Mouse (Mus musculus): ENCODE data around the gene Sox21. TPM values are rescaled to one million over a fixed set of nuclear protein-coding genes. Genes with fewer than 3 reads are reported as not detected.
A peak's percentile ranks its signal among the peaks of the same experiment; 100 is the strongest.

The Sox21 gene
- polyA plus RNA-seq, 1 experiment from 2014 or later: 0.18 TPM

GRCm38 (mm10) chr14:118226471-118227155 is 10.2 kb downstream of the Sox21 start:
- Histone ChIP-seq H3K36me3 (ENCODE audit: control insufficient read depth, insufficient read depth, low read length) (no peaks in the 10 kb centered on the region), H3K4me1 (replicated peaks; ENCODE audit: control insufficient read depth, insufficient read depth, low read length) (peaks cover 3% of the 10 kb centered on the region), H3K4me3 (ENCODE audit: low read length) (no peak overlapping the region), H3K27me3 (ENCODE audit: control insufficient read depth, insufficient read depth, low read depth, low read length) (peaks cover 87% of the 10 kb centered on the region), H3K9me3 (ENCODE audit: control insufficient read depth, low read length) (no peaks in the 10 kb centered on the region), H3K9ac (ENCODE audit: low read length) (no peak overlapping the region), H3K4me2 (ENCODE audit: low read depth, low read length) (0 out of 2 replicates have a peak overlapping the region, but pooled peaks have one; percentile 10), H3K27ac (ENCODE audit: low read length) (no peak overlapping the region)
- 1% methylated on average over 21 of the region's 21 CpGs for WGBS
- ATAC-seq (ENCODE audit: low read depth): no peak

- 0 out of 2 replicates have a peak, but pooled peaks cover 3% of the 10 kb centered on the region for H3K9me3 ChIP-seq (ENCODE audit: control insufficient read depth, low read length)
- no peak overlapping the region for H3K27ac ChIP-seq (ENCODE audit: low read length)
- peaks cover 80% of the 10 kb centered on the region for H3K27me3 ChIP-seq (ENCODE audit: control insufficient read depth, insufficient read depth, low read depth, low read length)
- H3K4me3 ChIP-seq (ENCODE audit: low read length): peak overlapping the region; percentile 17; the same call in 1 of the 2 replicates
- 0 out of 2 replicates have a peak overlapping the region, but pooled peaks have one; percentile 10 for H3K4me2 ChIP-seq (ENCODE audit: low read depth, low read length)
- 2% methylated on average over 21 of the region's 21 CpGs for WGBS
- peaks cover under 1% of the 10 kb centered on the region for H3K4me1 ChIP-seq (replicated peaks; ENCODE audit: control insufficient read depth, insufficient read depth, low read length)
- no peaks in the 10 kb centered on the region for H3K36me3 ChIP-seq (ENCODE audit: control insufficient read depth, insufficient read depth, low read length)
- no peak for ATAC-seq (ENCODE audit: low read depth)
- H3K9ac ChIP-seq (ENCODE audit: low read length): no peak overlapping the region
Observed at GRCm38 (mm10) chr14:118225911-118226310, 10.9 kb downstream of the Sox21 start.

GRCm38 (mm10) chr14:118225061-118225743 is 11.6 kb downstream of the Sox21 start:
- no peak overlapping the region for H3K4me3 ChIP-seq (ENCODE audit: low read length)
- H3K4me1 ChIP-seq (replicated peaks; ENCODE audit: control insufficient read depth, insufficient read depth, low read length): no peaks in the 10 kb centered on the region; the same call in 1 of the 2 replicates
- H3K27ac ChIP-seq (ENCODE audit: low read length): no peak overlapping the region
- 0 out of 2 replicates have a peak, but pooled peaks cover 3% of the 10 kb centered on the region for H3K9me3 ChIP-seq (ENCODE audit: control insufficient read depth, low read length)
- no peaks in the 10 kb centered on the region for H3K36me3 ChIP-seq (ENCODE audit: control insufficient read depth, insufficient read depth, low read length)
- ATAC-seq (ENCODE audit: low read depth): no peak
- no peak overlapping the region for H3K9ac ChIP-seq (ENCODE audit: low read length)
- peaks cover 76% of the 10 kb centered on the region for H3K27me3 ChIP-seq (ENCODE audit: control insufficient read depth, insufficient read depth, low read depth, low read length)
- H3K4me2 ChIP-seq (ENCODE audit: low read depth, low read length): no peak overlapping the region
- WGBS: 16% methylated on average over 16 of the region's 16 CpGs

GRCm38 (mm10) chr14:118220885-118221284 is 15.9 kb downstream of the Sox21 start:
- no peak for ATAC-seq (ENCODE audit: low read depth)
- WGBS: 68% methylated on average over 1 of the region's 1 CpGs
- H3K27me3 ChIP-seq (ENCODE audit: control insufficient read depth, insufficient read depth, low read depth, low read length): peaks cover 32% of the 10 kb centered on the region

GRCm38 (mm10) chr14:118216826-118217225 is 20.0 kb downstream of the Sox21 start:
- no peaks in the 10 kb centered on the region; the same call in 1 of the 2 replicates for H3K27me3 ChIP-seq (ENCODE audit: control insufficient read depth, insufficient read depth, low read depth, low read length)
- H3K36me3 ChIP-seq (ENCODE audit: control insufficient read depth, insufficient read depth, low read length): no peaks in the 10 kb centered on the region
- 0 out of 2 replicates have a peak, but pooled peaks cover 3% of the 10 kb centered on the region for H3K9me3 ChIP-seq (ENCODE audit: control insufficient read depth, low read length)
- no peak overlapping the region for H3K4me3 ChIP-seq (ENCODE audit: low read length)
- no peak overlapping the region for H3K27ac ChIP-seq (ENCODE audit: low read length)
- H3K4me2 ChIP-seq (ENCODE audit: low read depth, low read length): no peak overlapping the region
- no peaks in the 10 kb centered on the region for H3K4me1 ChIP-seq (replicated peaks; ENCODE audit: control insufficient read depth, insufficient read depth, low read length)
- ATAC-seq (ENCODE audit: low read depth): no peak
- H3K9ac ChIP-seq (ENCODE audit: low read length): no peak overlapping the region
- 79% methylated on average over 8 of the region's 8 CpGs for WGBS

More at GRCm38 (mm10) chr14:118220885-118221284, 15.9 kb downstream of the Sox21 start:
- Histone ChIP-seq H3K9me3 (ENCODE audit: control insufficient read depth, low read length) (0 out of 2 replicates have a peak, but pooled peaks cover 3% of the 10 kb centered on the region), H3K4me2 (ENCODE audit: low read depth, low read length) (no peak overlapping the region), H3K4me3 (ENCODE audit: low read length) (no peak overlapping the region), H3K4me1 (replicated peaks; ENCODE audit: control insufficient read depth, insufficient read depth, low read length) (no peaks in the 10 kb centered on the region; the same call in 1 of the 2 replicates), H3K36me3 (ENCODE audit: control insufficient read depth, insufficient read depth, low read length) (no peaks in the 10 kb centered on the region), H3K9ac (ENCODE audit: low read length) (no peak overlapping the region), H3K27ac (ENCODE audit: low read length) (no peak overlapping the region)

- no peaks in the 10 kb centered on the region for H3K4me1 ChIP-seq (replicated peaks; ENCODE audit: control insufficient read depth, insufficient read depth, low read length)
- H3K4me3 ChIP-seq (ENCODE audit: low read length): no peak overlapping the region
- no peaks in the 10 kb centered on the region for H3K36me3 ChIP-seq (ENCODE audit: control insufficient read depth, insufficient read depth, low read length)
- WGBS: 77% methylated on average over 15 of the region's 15 CpGs
- peaks cover 2% of the 10 kb centered on the region; the same call in 1 of the 2 replicates for H3K27me3 ChIP-seq (ENCODE audit: control insufficient read depth, insufficient read depth, low read depth, low read length)
- H3K4me2 ChIP-seq (ENCODE audit: low read depth, low read length): no peak overlapping the region
- no peak overlapping the region for H3K27ac ChIP-seq (ENCODE audit: low read length)
- no peaks in the 10 kb centered on the region for H3K9me3 ChIP-seq (ENCODE audit: control insufficient read depth, low read length)
- no peak for ATAC-seq (ENCODE audit: low read depth)
- H3K9ac ChIP-seq (ENCODE audit: low read length): no peak overlapping the region
Observed at GRCm38 (mm10) chr14:118212188-118212804, 24.5 kb downstream of the Sox21 start.

- H3K27me3 ChIP-seq (ENCODE audit: control insufficient read depth, insufficient read depth, low read depth, low read length): peaks cover 2% of the 10 kb centered on the region; the same call in 1 of the 2 replicates
- no peak overlapping the region for H3K4me2 ChIP-seq (ENCODE audit: low read depth, low read length)
- no peaks in the 10 kb centered on the region for H3K9me3 ChIP-seq (ENCODE audit: control insufficient read depth, low read length)
- H3K4me3 ChIP-seq (ENCODE audit: low read length): no peak overlapping the region
- WGBS: 10% methylated on average over 5 of the region's 5 CpGs
- no peak overlapping the region for H3K9ac ChIP-seq (ENCODE audit: low read length)
- no peak for ATAC-seq (ENCODE audit: low read depth)
- no peak overlapping the region for H3K27ac ChIP-seq (ENCODE audit: low read length)
- no peaks in the 10 kb centered on the region for H3K36me3 ChIP-seq (ENCODE audit: control insufficient read depth, insufficient read depth, low read length)
- H3K4me1 ChIP-seq (replicated peaks; ENCODE audit: control insufficient read depth, insufficient read depth, low read length): no peaks in the 10 kb centered on the region
Observed at GRCm38 (mm10) chr14:118209642-118210041, 27.2 kb downstream of the Sox21 start.

- Histone ChIP-seq H3K27me3 (ENCODE audit: control insufficient read depth, insufficient read depth, low read depth, low read length) (peaks cover 2% of the 10 kb centered on the region; the same call in 1 of the 2 replicates), H3K9ac (ENCODE audit: low read length) (no peak overlapping the region), H3K4me1 (replicated peaks; ENCODE audit: control insufficient read depth, insufficient read depth, low read length) (no peaks in the 10 kb centered on the region), H3K27ac (ENCODE audit: low read length) (no peak overlapping the region), H3K4me3 (ENCODE audit: low read length) (no peak overlapping the region), H3K36me3 (ENCODE audit: control insufficient read depth, insufficient read depth, low read length) (no peaks in the 10 kb centered on the region), H3K4me2 (ENCODE audit: low read depth, low read length) (no peak overlapping the region), H3K9me3 (ENCODE audit: control insufficient read depth, low read length) (no peaks in the 10 kb centered on the region; the same call in 1 of the 2 replicates)
- WGBS: 80% methylated on average over 3 of the region's 3 CpGs
- no peak for ATAC-seq (ENCODE audit: low read depth)
Observed at GRCm38 (mm10) chr14:118207347-118207746, 29.5 kb downstream of the Sox21 start.

GRCm38 (mm10) chr14:118203031-118203430 is 33.8 kb downstream of the Sox21 start:
- no peaks in the 10 kb centered on the region; the same call in 1 of the 2 replicates for H3K9me3 ChIP-seq (ENCODE audit: control insufficient read depth, low read length)
- no peak overlapping the region for H3K4me2 ChIP-seq (ENCODE audit: low read depth, low read length)
- no peak overlapping the region for H3K27ac ChIP-seq (ENCODE audit: low read length)
- ATAC-seq (ENCODE audit: low read depth): no peak
- H3K4me1 ChIP-seq (replicated peaks; ENCODE audit: control insufficient read depth, insufficient read depth, low read length): no peaks in the 10 kb centered on the region
- no peaks in the 10 kb centered on the region for H3K36me3 ChIP-seq (ENCODE audit: control insufficient read depth, insufficient read depth, low read length)
- no peak overlapping the region for H3K9ac ChIP-seq (ENCODE audit: low read length)
- no peaks in the 10 kb centered on the region for H3K27me3 ChIP-seq (ENCODE audit: control insufficient read depth, insufficient read depth, low read depth, low read length)
- 82% methylated on average over 7 of the region's 7 CpGs for WGBS
- H3K4me3 ChIP-seq (ENCODE audit: low read length): no peak overlapping the region
